Mouse (Mus musculus) E14TG2a.4 (cell line): ENCODE data around the gene Vps13d.

ENCODE experiments used
- CTCF ChIP-seq: conservative IDR thresholded peaks from 2 replicates; pipeline ENCODE4 v1.5.1; 2014; ENCODE audit warnings: low read length
- NANOG ChIP-seq: IDR thresholded peaks from 2 replicates; pipeline ENCODE4 v1.6.1; 2014; ENCODE audit warnings: borderline replicate concordance, low read length, mixed read lengths
- POU5F1 ChIP-seq: IDR thresholded peaks from 2 replicates; pipeline ENCODE4 v1.6.1; 2014; ENCODE audit warnings: low read length, borderline replicate concordance

- TF ChIP-seq CTCF (no peak), POU5F1 (no peak), NANOG (no peak)
Observed at GRCm38 (mm10) chr4:145013187-145013586, 181.6 kb downstream of the Vps13d start.
